Mouse (Mus musculus) G1E (cell line): ENCODE results near the gene Clcnka. TPM values are rescaled to one million over a fixed set of nuclear protein-coding genes. Genes with fewer than 3 reads are reported as not detected.

Experiments
- ATAC-seq: 2 replicates; pipeline ENCODE4 v1.8.0; 2016; ENCODE audit warnings: mild to moderate bottlenecking; ENCODE audit not compliant: insufficient number of reproducible peaks, poor library complexity, low FRiP score, severe bottlenecking; ENCODE audit errors: extremely low read depth
- DNase-seq: peaks from one replicate; pipeline ENCODE4 v3.0.0; 2012; ENCODE audit warnings: low spot score
- H3K27me3 ChIP-seq: 2 replicates; pipeline ENCODE4 v1.6.1; 2012; ENCODE audit warnings: mild to moderate bottlenecking, low read length, inconsistent platforms; ENCODE audit not compliant: insufficient read depth
- H3K36me3 ChIP-seq: replicated peaks from 2 replicates; pipeline ENCODE3; 2012; ENCODE audit warnings: mild to moderate bottlenecking, inconsistent platforms
- H3K4me1 ChIP-seq: 2 replicates; pipeline ENCODE4 v1.6.1; 2012; ENCODE audit warnings: low read depth, low read length, inconsistent platforms, mixed read lengths; ENCODE audit not compliant: insufficient read depth
- H3K4me3 ChIP-seq: 2 replicates; pipeline ENCODE4 v1.5.1; 2012; ENCODE audit warnings: low read depth, mild to moderate bottlenecking, inconsistent platforms, low read length, moderate library complexity, mixed read lengths
- H3K9me3 ChIP-seq: replicated peaks from 2 replicates; pipeline ENCODE4 v1.6.1; 2012; ENCODE audit warnings: inconsistent platforms
- CTCF ChIP-seq: IDR thresholded peaks from 2 replicates; pipeline ENCODE4 v1.5.1; 2012; ENCODE audit warnings: low read depth, low read length, inconsistent platforms, mixed read lengths
- GATA1 ChIP-seq: IDR thresholded peaks from 2 replicates; pipeline ENCODE4 v1.6.1; 2012; ENCODE audit warnings: borderline replicate concordance, low read length, inconsistent platforms, mixed read lengths
- GATA2 ChIP-seq: IDR thresholded peaks from 2 replicates; pipeline ENCODE4 v1.6.1; 2012; ENCODE audit warnings: low read depth, low read length, inconsistent platforms, borderline replicate concordance
- POLR2AphosphoS5 ChIP-seq: IDR thresholded peaks from 2 replicates; pipeline ENCODE4 v1.6.1; 2012; ENCODE audit warnings: low read depth, low read length, inconsistent platforms; ENCODE audit not compliant: insufficient replicate concordance
- TAL1 ChIP-seq: conservative IDR thresholded peaks from 2 replicates; pipeline ENCODE4 v1.6.1; 2012; ENCODE audit warnings: low read depth, low read length, inconsistent platforms, mixed read lengths
- polyA plus RNA-seq: library from polyadenylated mRNA; stranded (reverse); fragments of >175 nt; gene quantifications from 2 replicates; pipeline ENCODE4 v1.2.3, GENCODE M21; 2012
- total RNA-seq, 2 experiments: library from RNA; stranded (forward) in 1 of 2; stranded (reverse) in 1 of 2; fragments of 200-1000 nt in 1 of 2; fragments of >200 nt in 1 of 2; fragmentation: Nextera tagmentation in 1 of 2; gene quantifications; 2 replicates each; pipeline ENCODE4 v1.2.3; 2014 to 2017

Gene Clcnka
- total and polyA plus RNA-seq, 3 experiments = not detected

GRCm38 (mm10) chr4:141411430-141411992, 13.0 kb upstream of the Clcnka start:
- Histone ChIP-seq H3K9me3 (no peaks in the 10 kb centered on the region), H3K36me3 (no peaks in the 10 kb centered on the region), H3K27me3 (peaks cover 25% of the 10 kb centered on the region), H3K4me3 (no peak overlapping the region), H3K4me1 (peaks cover 3% of the 10 kb centered on the region; the same call in 1 of the 2 replicates)
- TF ChIP-seq GATA1 (no peak), CTCF (no peak), GATA2 (no peak), POLR2AphosphoS5 (no peak), TAL1 (no peak)
- no peak for ATAC-seq
- no peak for DNase-seq

- Histone ChIP-seq H3K27me3 (peaks cover 26% of the 10 kb centered on the region), H3K9me3 (no peaks in the 10 kb centered on the region), H3K4me3 (no peak overlapping the region), H3K36me3 (no peaks in the 10 kb centered on the region), H3K4me1 (peaks cover 8% of the 10 kb centered on the region)
- no peak for TF ChIP-seq TAL1
- no peak for TF ChIP-seq GATA1
- TF ChIP-seq GATA2 = no peak
- TF ChIP-seq POLR2AphosphoS5 = no peak
- TF ChIP-seq CTCF = no peak
- DNase-seq (no peak), ATAC-seq (no peak)
Observed at GRCm38 (mm10) chr4:141408577-141408976, 10.1 kb upstream of the Clcnka start.

- ATAC-seq = peak; percentile 65; the same call in 1 of the 2 replicates
- peak; percentile 62 for DNase-seq
- no peak overlapping the region for H3K4me3 ChIP-seq
- H3K9me3 ChIP-seq = no peaks in the 10 kb centered on the region
- no peaks in the 10 kb centered on the region for H3K36me3 ChIP-seq
- peaks cover 8% of the 10 kb centered on the region for H3K4me1 ChIP-seq
- no peak for TF ChIP-seq POLR2AphosphoS5
- TF ChIP-seq CTCF = peak; percentile 44
- H3K27me3 ChIP-seq = peaks cover 29% of the 10 kb centered on the region
Observed at GRCm38 (mm10) chr4:141406516-141407299, 8.2 kb upstream of the Clcnka start.

GRCm38 (mm10) chr4:141405314-141405622, 6.7 kb upstream of the Clcnka start:
- H3K4me1 ChIP-seq = peaks cover 5% of the 10 kb centered on the region
- no peaks in the 10 kb centered on the region for H3K9me3 ChIP-seq
- H3K27me3 ChIP-seq = peaks cover 26% of the 10 kb centered on the region
- TF ChIP-seq TAL1 (no peak), GATA2 (no peak), GATA1 (no peak), CTCF (no peak), POLR2AphosphoS5 (no peak)
- no peaks in the 10 kb centered on the region for H3K36me3 ChIP-seq
- no peak for DNase-seq
- no peak for ATAC-seq
- H3K4me3 ChIP-seq = no peak overlapping the region

- Histone ChIP-seq H3K27me3 (peaks cover 26% of the 10 kb centered on the region), H3K9me3 (no peaks in the 10 kb centered on the region), H3K36me3 (no peaks in the 10 kb centered on the region), H3K4me3 (no peak overlapping the region), H3K4me1 (peaks cover 5% of the 10 kb centered on the region)
- peak; percentile 65 for DNase-seq
- ATAC-seq = peak; percentile 28; the same call in 1 of the 2 replicates
- TF ChIP-seq POLR2AphosphoS5 = no peak
- peak; percentile 88 for TF ChIP-seq CTCF
Observed at GRCm38 (mm10) chr4:141404518-141405313, 6.2 kb upstream of the Clcnka start.

- H3K4me3 ChIP-seq = no peak overlapping the region
- TF ChIP-seq GATA1 (no peak), TAL1 (no peak), POLR2AphosphoS5 (no peak), GATA2 (no peak), CTCF (no peak)
- DNase-seq (no peak), ATAC-seq (no peak)
- H3K36me3 ChIP-seq = no peaks in the 10 kb centered on the region
- no peaks in the 10 kb centered on the region for H3K9me3 ChIP-seq
- peaks cover 27% of the 10 kb centered on the region; the same call in 1 of the 2 replicates for H3K27me3 ChIP-seq
- H3K4me1 ChIP-seq = peaks cover 5% of the 10 kb centered on the region; the same call in 1 of the 2 replicates
Observed at GRCm38 (mm10) chr4:141400171-141400570, 1.6 kb upstream of the Clcnka start.
